Mouse (Mus musculus) erythroblast, embryonic 14.5 days (primary cell): ENCODE measurements around the gene Tbccd1. TPM values are rescaled to one million over a fixed set of nuclear protein-coding genes. Genes with fewer than 3 reads are reported as not detected.

Experiments used
- H3K27me3 ChIP-seq: 2 replicates; pipeline ENCODE4 v1.6.1; 2012; ENCODE audit warnings: inconsistent platforms; ENCODE audit not compliant: control insufficient read depth
- H3K36me3 ChIP-seq: 2 replicates; pipeline ENCODE4 v1.6.1; 2012; ENCODE audit warnings: mild to moderate bottlenecking, inconsistent platforms; ENCODE audit not compliant: control insufficient read depth
- H3K4me1 ChIP-seq: 2 replicates; pipeline ENCODE4 v1.6.1; 2012; ENCODE audit warnings: inconsistent platforms; ENCODE audit not compliant: control insufficient read depth
- H3K4me3 ChIP-seq: replicated peaks from 2 replicates; pipeline ENCODE3; 2012; ENCODE audit warnings: moderate library complexity, mild to moderate bottlenecking, inconsistent platforms
- H3K9me3 ChIP-seq: 2 replicates; pipeline ENCODE4 v1.6.1; 2012; ENCODE audit warnings: low read length, inconsistent platforms, mixed read lengths; ENCODE audit not compliant: control insufficient read depth
- GATA1 ChIP-seq: IDR thresholded peaks from 2 replicates; pipeline ENCODE4 v1.6.1; 2012; ENCODE audit warnings: low read length, inconsistent platforms, mixed read lengths
- TAL1 ChIP-seq: IDR thresholded peaks from 3 replicates; pipeline ENCODE4 v1.6.1; 2012; ENCODE audit warnings: low read length, inconsistent platforms, mixed read lengths
- polyA plus RNA-seq: library from polyadenylated mRNA; stranded (reverse); fragments of >175 nt; gene quantifications from 2 replicates; pipeline ENCODE4 v1.2.3, GENCODE M21; 2012

Gene Tbccd1
- polyA plus RNA-seq, 1 experiment: 1.2 TPM

DNA sequence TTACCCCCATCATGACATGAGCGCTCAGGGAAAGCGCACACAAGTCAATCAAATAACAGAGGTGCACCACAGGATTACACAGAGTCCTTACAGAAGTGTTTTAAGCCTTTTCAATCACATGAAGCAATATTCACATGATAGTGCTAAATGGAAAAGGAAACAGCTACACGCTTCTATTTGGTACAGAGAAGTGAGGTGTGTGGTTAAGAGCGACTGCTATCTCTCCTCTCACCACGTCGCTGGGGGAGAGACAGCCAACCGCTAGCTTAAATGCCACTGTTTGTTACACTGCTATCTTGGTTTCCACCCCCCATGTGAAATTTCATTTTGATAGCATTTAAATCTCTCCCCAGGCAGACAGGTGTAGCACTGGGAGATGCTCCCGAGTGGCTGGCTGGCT, 32.2 kb upstream of the Tbccd1 start:
- Histone ChIP-seq H3K4me3 (no peak overlapping the region), H3K27me3 (peaks cover 2% of the 10 kb centered on the region), H3K4me1 (no peaks in the 10 kb centered on the region; the same call in 1 of the 2 replicates), H3K36me3 (no peaks in the 10 kb centered on the region), H3K9me3 (no peaks in the 10 kb centered on the region)
- TF ChIP-seq GATA1 (no peak), TAL1 (no peak)

DNA sequence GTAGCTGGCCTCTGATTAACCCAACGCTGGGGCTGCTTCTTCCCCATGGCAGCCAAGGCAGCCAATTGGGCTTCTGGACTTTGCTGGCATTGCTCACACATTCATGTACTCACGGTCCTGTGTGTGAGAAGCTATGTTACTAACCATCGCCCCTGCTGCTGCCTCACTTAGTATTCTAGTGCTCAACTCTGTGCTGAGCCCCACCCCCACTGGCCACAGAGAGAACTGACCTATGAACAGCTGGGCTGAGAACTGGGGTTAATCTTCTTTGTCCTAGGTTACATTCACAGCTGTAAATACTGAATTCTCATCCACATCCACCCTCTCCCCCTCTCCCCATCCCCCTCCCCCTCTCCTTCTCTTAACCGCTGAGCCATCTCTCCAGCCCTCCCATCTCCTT, 31.4 kb upstream of the Tbccd1 start:
- Histone ChIP-seq H3K9me3 (no peaks in the 10 kb centered on the region), H3K36me3 (no peaks in the 10 kb centered on the region), H3K4me3 (no peak overlapping the region), H3K4me1 (no peaks in the 10 kb centered on the region; the same call in 1 of the 2 replicates), H3K27me3 (peaks cover 2% of the 10 kb centered on the region)
- TF ChIP-seq TAL1: no peak
- TF ChIP-seq GATA1: no peak

DNA sequence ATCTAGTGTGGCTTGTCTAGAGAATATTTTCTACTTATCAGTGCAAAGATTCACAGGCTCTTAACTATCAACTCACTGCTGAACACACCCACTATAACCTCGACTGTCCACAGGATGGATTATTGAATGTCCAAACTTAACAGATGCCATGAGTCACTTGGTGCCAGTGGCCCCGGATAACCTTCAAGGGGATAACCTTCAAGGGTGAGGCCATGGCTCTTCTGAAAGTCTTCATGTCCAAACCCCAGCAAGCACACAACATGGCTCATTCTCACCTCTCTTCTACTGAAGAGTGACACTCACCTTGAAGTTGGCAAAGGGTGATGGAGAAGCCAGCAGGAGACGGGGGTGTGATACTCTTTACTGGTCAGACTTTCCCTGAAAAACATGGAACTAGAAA, 29.3 kb upstream of the Tbccd1 start:
- Histone ChIP-seq H3K4me1 (peaks cover 10% of the 10 kb centered on the region), H3K4me3 (no peak overlapping the region), H3K9me3 (no peaks in the 10 kb centered on the region), H3K27me3 (peaks cover 2% of the 10 kb centered on the region), H3K36me3 (no peaks in the 10 kb centered on the region)
- TF ChIP-seq GATA1: no peak
- TF ChIP-seq TAL1: no peak

DNA sequence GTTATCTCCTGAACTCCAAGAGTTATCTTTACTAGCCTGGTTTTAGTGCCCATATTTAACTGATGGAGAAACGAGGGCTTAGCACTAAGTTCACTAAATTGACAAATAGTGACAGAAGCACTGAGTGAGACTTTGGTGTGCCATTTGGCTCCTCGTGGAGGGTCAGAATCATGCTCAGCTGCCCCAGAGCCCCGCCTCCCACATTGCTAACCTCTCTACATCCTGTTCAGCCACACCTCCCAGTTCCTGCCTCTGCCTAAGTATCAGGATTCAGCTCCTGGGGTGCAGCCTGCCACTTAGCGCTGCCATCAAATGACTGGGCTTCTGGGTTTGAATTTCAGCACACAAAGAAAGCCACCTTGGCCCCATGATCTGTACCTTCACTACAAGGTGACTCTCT, 27.9 kb upstream of the Tbccd1 start:
- no peaks in the 10 kb centered on the region for H3K27me3 ChIP-seq
- TF ChIP-seq TAL1: no peak
- no peak for TF ChIP-seq GATA1
- peaks cover 10% of the 10 kb centered on the region for H3K4me1 ChIP-seq
- no peaks in the 10 kb centered on the region for H3K9me3 ChIP-seq
- no peak overlapping the region for H3K4me3 ChIP-seq
- no peaks in the 10 kb centered on the region for H3K36me3 ChIP-seq

DNA sequence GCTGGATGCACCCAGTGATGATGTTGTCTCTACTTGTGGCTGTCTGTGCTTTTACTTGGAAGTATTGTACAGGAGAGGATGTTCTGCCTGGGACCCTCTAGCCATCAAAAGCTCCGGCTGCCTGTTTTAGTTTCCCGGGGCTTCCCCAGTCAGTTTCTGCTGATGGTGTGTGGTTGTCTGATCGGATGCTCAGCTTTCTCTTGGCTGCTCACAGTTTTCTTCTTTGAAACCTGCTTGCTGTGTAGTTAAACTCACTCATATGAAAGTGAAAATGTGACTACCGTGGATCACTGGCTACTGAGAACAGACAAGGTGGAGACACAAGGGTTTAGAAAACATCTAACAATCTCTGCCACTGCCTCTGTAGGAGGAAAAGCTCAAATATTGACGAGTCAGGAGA, 26.0 kb upstream of the Tbccd1 start:
- H3K9me3 ChIP-seq: no peaks in the 10 kb centered on the region
- H3K36me3 ChIP-seq: no peaks in the 10 kb centered on the region
- no peak overlapping the region for H3K4me3 ChIP-seq
- TF ChIP-seq GATA1 (no peak), TAL1 (no peak)
- peaks cover 12% of the 10 kb centered on the region for H3K4me1 ChIP-seq
- peaks cover 2% of the 10 kb centered on the region; the same call in 1 of the 2 replicates for H3K27me3 ChIP-seq

DNA sequence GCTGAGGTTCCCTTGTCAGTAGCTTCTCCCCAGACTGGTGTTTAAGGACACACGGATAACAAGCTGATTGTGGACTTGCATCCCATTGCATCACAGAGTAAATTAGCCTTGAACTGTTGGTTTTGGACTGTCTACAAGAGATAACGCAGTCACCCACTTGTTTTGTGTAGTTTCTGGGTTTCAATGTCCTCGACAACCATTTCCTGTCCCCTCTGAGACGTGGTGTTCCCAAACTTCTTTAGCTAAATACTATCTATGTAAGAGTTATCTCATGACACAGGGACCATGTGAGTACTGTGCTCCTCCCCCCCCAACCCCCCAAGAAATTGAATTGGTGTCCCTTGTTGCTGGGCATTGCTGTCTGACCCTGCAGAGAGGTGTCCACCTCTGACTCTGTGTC, 24.0 kb upstream of the Tbccd1 start:
- no peaks in the 10 kb centered on the region for H3K36me3 ChIP-seq
- peaks cover 12% of the 10 kb centered on the region for H3K4me1 ChIP-seq
- no peaks in the 10 kb centered on the region for H3K9me3 ChIP-seq
- H3K4me3 ChIP-seq: no peak overlapping the region
- peaks cover 2% of the 10 kb centered on the region; the same call in 1 of the 2 replicates for H3K27me3 ChIP-seq
- TF ChIP-seq TAL1 (no peak), GATA1 (no peak)

DNA sequence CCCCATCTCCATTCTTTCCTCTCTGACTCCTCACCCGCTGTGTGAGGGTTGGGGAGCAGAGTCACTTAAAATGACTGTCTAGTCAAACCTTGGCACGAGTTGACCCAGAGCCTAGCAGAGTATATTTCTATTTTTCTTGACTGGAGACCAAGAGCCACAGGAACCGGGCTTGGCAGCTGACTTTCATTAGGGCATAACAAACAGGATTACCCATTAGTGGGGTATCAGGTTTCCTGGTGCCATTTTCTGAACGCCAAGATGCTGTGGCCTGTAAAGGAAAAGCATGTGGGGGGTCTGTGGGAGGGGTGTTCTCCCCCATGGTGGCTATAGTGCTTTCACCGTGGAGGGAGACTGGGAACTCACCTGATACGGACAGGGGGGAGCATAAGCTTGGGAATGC, 23.4 kb upstream of the Tbccd1 start:
- H3K4me3 ChIP-seq: no peak overlapping the region
- H3K4me1 ChIP-seq: peaks cover 12% of the 10 kb centered on the region
- no peaks in the 10 kb centered on the region for H3K9me3 ChIP-seq
- TF ChIP-seq GATA1 (no peak), TAL1 (no peak)
- H3K27me3 ChIP-seq: peaks cover 2% of the 10 kb centered on the region; the same call in 1 of the 2 replicates
- H3K36me3 ChIP-seq: no peaks in the 10 kb centered on the region

DNA sequence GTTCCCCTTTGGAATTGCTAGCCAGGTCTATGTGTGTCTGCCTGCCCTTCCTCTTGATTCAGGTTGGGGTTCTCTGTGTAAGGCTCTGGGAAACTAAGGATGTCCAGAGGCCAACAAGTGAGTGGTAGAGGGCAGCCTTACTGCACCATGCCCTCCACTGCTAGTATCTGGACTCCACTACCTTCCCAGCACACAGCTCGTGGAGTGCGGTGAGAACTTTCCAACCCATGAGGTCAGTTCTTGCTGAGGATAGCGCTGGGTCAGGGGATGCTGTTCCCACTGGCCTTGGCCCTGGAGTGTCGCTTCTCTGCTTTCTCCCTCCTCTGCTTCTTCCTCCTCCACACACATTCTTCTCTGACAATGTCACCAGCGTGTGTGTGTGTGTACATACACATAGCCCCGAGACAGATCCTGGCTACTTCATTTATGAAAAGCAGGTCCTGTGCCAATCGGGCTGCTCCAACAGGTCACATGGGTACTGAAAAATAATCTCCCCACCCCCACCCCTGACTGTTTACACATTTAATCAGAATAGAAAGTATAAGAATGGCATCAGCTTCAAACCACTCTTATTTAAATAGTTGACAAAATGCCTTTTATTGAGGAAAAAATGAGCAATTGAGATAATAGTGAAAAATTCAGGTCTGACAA, 22.6 kb upstream of the Tbccd1 start:
- H3K27me3 ChIP-seq: peaks cover 2% of the 10 kb centered on the region; the same call in 1 of the 2 replicates
- no peak overlapping the region for H3K4me3 ChIP-seq
- no peak for TF ChIP-seq GATA1
- TF ChIP-seq TAL1: no peak
- peaks cover 12% of the 10 kb centered on the region for H3K4me1 ChIP-seq
- no peaks in the 10 kb centered on the region for H3K36me3 ChIP-seq
- no peaks in the 10 kb centered on the region for H3K9me3 ChIP-seq

DNA sequence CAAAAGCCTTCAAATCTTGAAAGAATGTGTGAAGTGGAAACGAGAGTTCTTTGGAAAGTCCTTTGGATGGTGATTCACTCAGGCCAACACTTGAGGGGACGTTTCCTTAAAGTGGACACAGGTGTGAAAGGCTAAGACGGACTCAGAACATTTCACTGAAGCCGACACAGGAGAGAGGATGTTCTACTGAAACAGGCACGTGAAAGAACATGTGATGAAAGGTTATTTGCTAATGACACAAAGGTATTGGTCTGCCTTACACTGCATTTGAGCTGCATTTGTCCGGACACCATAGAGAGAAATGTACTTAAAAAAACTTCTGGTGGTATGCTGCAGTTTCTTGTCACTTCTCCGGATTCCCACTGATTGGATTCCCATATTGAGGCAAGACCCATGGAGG, 21.2 kb upstream of the Tbccd1 start:
- no peak for TF ChIP-seq TAL1
- TF ChIP-seq GATA1: no peak
- Histone ChIP-seq H3K4me3 (no peak overlapping the region), H3K36me3 (peaks cover 8% of the 10 kb centered on the region), H3K9me3 (no peaks in the 10 kb centered on the region), H3K4me1 (peaks cover 12% of the 10 kb centered on the region), H3K27me3 (peaks cover 2% of the 10 kb centered on the region; the same call in 1 of the 2 replicates)
